Mouse (Mus musculus): ENCODE results near the gene Elfn1. TPM values are rescaled to one million over a fixed set of nuclear protein-coding genes. Genes with fewer than 3 reads are reported as not detected.
A peak's percentile ranks its signal among the peaks of the same experiment; 100 is the strongest.

The Elfn1 gene
- total and polyA plus RNA-seq, 3 experiments = 0.05 TPM; not detected in 2

DNA sequence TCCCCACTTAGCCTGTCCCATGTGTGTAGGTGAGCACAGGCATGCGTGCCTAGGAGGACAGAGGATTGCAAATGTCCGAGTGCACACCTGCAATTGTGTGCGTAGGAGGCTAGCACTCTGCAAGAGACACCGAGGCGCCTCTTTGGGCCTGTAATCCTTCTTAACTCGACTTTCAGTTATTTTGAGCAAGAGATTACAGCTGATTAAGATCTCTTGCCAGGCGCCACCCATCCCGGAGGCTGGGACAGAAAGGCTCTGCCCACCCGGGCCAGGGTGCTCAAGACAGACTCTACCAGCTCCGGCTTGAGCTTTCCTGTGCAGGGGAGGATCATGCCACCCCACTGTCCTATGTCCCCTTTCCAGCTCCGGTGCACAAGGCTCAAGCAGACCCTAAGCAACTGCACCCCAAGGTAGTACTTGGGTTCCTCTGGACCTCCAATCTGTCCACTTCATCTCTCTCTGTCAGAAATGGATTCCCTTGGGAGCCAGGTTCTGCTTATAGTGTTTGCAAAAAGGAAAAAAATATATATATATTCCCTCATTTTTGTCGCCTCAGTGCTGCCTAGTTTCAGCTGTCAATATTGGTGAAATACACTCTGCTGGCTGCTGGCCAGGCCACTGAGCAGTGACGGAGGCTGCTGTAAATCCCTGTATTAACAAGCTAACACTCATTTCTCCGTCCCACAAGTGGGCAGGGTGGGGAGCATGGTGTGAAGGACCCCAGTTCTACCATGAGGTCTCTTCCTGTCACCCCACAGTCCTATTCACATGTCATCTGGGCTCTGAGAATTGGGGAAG is 61.6 kb downstream of the Elfn1 start:
- no peaks in the 10 kb centered on the region for H3K36me3 ChIP-seq (replicated peaks)
- DNase-seq (ENCODE audit: low spot score) (no peak), ATAC-seq (ENCODE audit: extremely low read depth, insufficient number of reproducible peaks, low FRiP score, poor library complexity, severe bottlenecking) (no peak)
- no peak overlapping the region for H3K4me3 ChIP-seq (ENCODE audit: low read depth, low read length)
- no peaks in the 10 kb centered on the region for H3K9me3 ChIP-seq (replicated peaks)
- no peaks in the 10 kb centered on the region for H3K4me1 ChIP-seq (ENCODE audit: insufficient read depth, low read depth, low read length)
- TF ChIP-seq GATA2 (IDR thresholded peaks at IDR 0.05; ENCODE audit: borderline replicate concordance, low read depth, low read length) = no peak
- TF ChIP-seq TAL1 (conservative IDR thresholded peaks at IDR 0.05; ENCODE audit: low read depth, low read length) = no peak
- TF ChIP-seq GATA1 (IDR thresholded peaks at IDR 0.05; ENCODE audit: borderline replicate concordance, low read length) = no peak
- TF ChIP-seq CTCF (IDR thresholded peaks at IDR 0.05; ENCODE audit: low read depth, low read length) = no peak
- H3K27me3 ChIP-seq (ENCODE audit: insufficient read depth, low read length) = peaks cover 13% of the 10 kb centered on the region

DNA sequence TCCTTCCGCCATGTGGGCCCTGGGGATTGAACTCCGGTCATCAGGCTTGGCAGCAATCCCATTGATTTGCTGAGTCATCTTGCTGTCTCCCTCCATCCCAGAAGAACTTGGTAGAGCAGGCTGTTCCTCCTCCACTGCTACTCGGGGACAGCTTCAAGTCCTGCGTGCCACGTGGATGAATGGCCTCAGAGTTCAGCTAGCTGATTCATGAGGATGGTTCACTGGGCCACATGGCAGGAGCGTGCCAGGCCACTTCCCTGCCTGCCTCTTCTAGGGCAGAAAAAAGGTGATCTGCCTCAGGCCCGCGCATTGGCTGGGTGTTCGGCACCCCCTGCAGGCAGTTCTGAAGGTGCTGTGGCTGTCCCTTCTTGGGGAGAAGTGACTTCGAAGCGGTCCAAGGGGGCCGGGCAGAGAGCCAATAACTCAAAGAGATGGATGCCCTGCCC is 62.5 kb downstream of the Elfn1 start:
- Histone ChIP-seq H3K27me3 (ENCODE audit: insufficient read depth, low read length) (peaks cover 13% of the 10 kb centered on the region), H3K9me3 (replicated peaks) (no peaks in the 10 kb centered on the region), H3K36me3 (replicated peaks) (no peaks in the 10 kb centered on the region), H3K4me1 (ENCODE audit: insufficient read depth, low read depth, low read length) (no peaks in the 10 kb centered on the region), H3K4me3 (ENCODE audit: low read depth, low read length) (no peak overlapping the region)
- no peak for DNase-seq (ENCODE audit: low spot score)
- TF ChIP-seq TAL1 (conservative IDR thresholded peaks at IDR 0.05; ENCODE audit: low read depth, low read length) (no peak), CTCF (IDR thresholded peaks at IDR 0.05; ENCODE audit: low read depth, low read length) (no peak), POLR2AphosphoS5 (IDR thresholded peaks at IDR 0.05; ENCODE audit: insufficient replicate concordance, low read depth, low read length) (no peak), GATA2 (IDR thresholded peaks at IDR 0.05; ENCODE audit: borderline replicate concordance, low read depth, low read length) (no peak), GATA1 (IDR thresholded peaks at IDR 0.05; ENCODE audit: borderline replicate concordance, low read length) (no peak)
- ATAC-seq (ENCODE audit: extremely low read depth, insufficient number of reproducible peaks, low FRiP score, poor library complexity, severe bottlenecking) = no peak

- H3K4me3 ChIP-seq (ENCODE audit: low read depth, low read length) = no peak overlapping the region
- H3K36me3 ChIP-seq (replicated peaks) = no peaks in the 10 kb centered on the region
- H3K4me1 ChIP-seq (ENCODE audit: insufficient read depth, low read depth, low read length) = no peaks in the 10 kb centered on the region
- no peaks in the 10 kb centered on the region for H3K9me3 ChIP-seq (replicated peaks)
- TF ChIP-seq CTCF (IDR thresholded peaks at IDR 0.05; ENCODE audit: low read depth, low read length) = no peak
- no peak for TF ChIP-seq GATA2 (IDR thresholded peaks at IDR 0.05; ENCODE audit: borderline replicate concordance, low read depth, low read length)
- no peak for TF ChIP-seq TAL1 (conservative IDR thresholded peaks at IDR 0.05; ENCODE audit: low read depth, low read length)
- no peak for TF ChIP-seq POLR2AphosphoS5 (IDR thresholded peaks at IDR 0.05; ENCODE audit: insufficient replicate concordance, low read depth, low read length)
- TF ChIP-seq GATA1 (IDR thresholded peaks at IDR 0.05; ENCODE audit: borderline replicate concordance, low read length) = no peak
- no peaks in the 10 kb centered on the region; the same call in 1 of the 2 replicates for H3K27me3 ChIP-seq (ENCODE audit: insufficient read depth, low read length)
- no peak for DNase-seq (ENCODE audit: low spot score)
- ATAC-seq (ENCODE audit: extremely low read depth, insufficient number of reproducible peaks, low FRiP score, poor library complexity, severe bottlenecking) = no peak
Observed at GRCm38 (mm10) chr5:139976584-139976983, 68.8 kb downstream of the Elfn1 start.

GRCm38 (mm10) chr5:139977476-139977875 is 69.7 kb downstream of the Elfn1 start:
- H3K4me1 ChIP-seq (ENCODE audit: insufficient read depth, low read depth, low read length) = no peaks in the 10 kb centered on the region
- no peaks in the 10 kb centered on the region for H3K36me3 ChIP-seq (replicated peaks)
- ATAC-seq (ENCODE audit: extremely low read depth, insufficient number of reproducible peaks, low FRiP score, poor library complexity, severe bottlenecking) (no peak), DNase-seq (ENCODE audit: low spot score) (no peak)
- no peak overlapping the region for H3K4me3 ChIP-seq (ENCODE audit: low read depth, low read length)
- H3K9me3 ChIP-seq (replicated peaks) = no peaks in the 10 kb centered on the region
- TF ChIP-seq GATA1 (IDR thresholded peaks at IDR 0.05; ENCODE audit: borderline replicate concordance, low read length) = no peak
- no peaks in the 10 kb centered on the region; the same call in 1 of the 2 replicates for H3K27me3 ChIP-seq (ENCODE audit: insufficient read depth, low read length)

DNA sequence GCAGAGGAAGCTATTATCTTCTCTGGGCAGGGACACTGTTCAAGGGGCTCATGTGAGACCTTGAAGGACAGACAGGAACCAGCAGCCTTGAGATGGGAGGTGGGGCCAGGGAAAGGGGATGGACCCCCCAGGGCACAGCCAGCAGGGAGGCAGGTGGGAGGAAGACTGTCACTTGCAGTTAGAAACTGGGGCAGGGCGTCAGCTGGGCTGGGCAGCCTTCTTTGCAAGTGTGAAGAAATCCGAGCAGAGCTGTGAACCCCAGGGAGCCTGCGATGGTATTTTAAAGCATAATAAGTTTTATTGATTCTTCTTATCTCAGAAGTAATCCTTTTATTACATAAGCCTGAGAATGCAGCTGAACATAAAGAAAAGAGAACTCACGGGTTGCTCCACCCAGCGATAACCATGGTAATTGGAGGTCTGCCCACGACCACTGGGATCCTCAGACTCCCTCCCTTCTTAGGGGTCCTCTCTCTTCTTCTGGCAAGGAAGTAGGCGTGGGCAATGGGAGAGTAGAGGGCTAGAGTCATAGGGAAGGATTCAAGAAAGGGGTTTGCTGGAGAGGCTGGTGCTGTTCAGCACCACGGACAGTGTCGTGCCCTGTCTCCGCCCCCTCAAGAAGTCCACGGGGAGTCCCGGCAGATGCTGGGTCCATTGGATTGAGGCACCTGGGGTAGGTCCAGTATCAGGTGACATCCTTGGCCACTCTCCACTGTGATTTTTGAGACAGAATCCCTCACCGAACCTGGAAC is 71.0 kb downstream of the Elfn1 start:
- TF ChIP-seq GATA1 (IDR thresholded peaks at IDR 0.05; ENCODE audit: borderline replicate concordance, low read length) = no peak
- Histone ChIP-seq H3K36me3 (replicated peaks) (no peaks in the 10 kb centered on the region), H3K4me1 (ENCODE audit: insufficient read depth, low read depth, low read length) (no peaks in the 10 kb centered on the region), H3K4me3 (ENCODE audit: low read depth, low read length) (no peak overlapping the region), H3K27me3 (ENCODE audit: insufficient read depth, low read length) (no peaks in the 10 kb centered on the region), H3K9me3 (replicated peaks) (no peaks in the 10 kb centered on the region)
- ATAC-seq (ENCODE audit: extremely low read depth, insufficient number of reproducible peaks, low FRiP score, poor library complexity, severe bottlenecking) (no peak), DNase-seq (ENCODE audit: low spot score) (peak; percentile 32)

DNA sequence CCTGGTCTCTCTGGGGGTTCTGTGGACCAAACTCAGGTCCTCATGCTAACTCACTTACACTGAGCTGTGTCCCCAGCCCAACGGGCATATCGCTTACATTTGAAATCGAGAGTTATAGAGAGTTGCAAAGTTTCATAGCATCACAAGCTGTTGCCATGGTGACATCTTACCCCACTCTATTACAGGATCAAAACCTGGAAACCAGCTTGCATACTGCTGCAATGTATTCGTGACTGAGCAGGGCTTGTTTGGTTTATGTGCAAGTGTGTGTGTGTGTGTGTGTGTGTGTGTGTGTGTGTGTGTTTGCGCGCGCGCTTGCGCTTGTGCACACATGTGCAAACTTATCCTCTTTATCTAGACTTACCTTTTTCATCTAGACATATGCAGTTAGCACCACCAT is 71.6 kb downstream of the Elfn1 start:
- no peaks in the 10 kb centered on the region for H3K27me3 ChIP-seq (ENCODE audit: insufficient read depth, low read length)
- ATAC-seq (ENCODE audit: extremely low read depth, insufficient number of reproducible peaks, low FRiP score, poor library complexity, severe bottlenecking) (no peak), DNase-seq (ENCODE audit: low spot score) (no peak)
- no peaks in the 10 kb centered on the region for H3K9me3 ChIP-seq (replicated peaks)
- no peak overlapping the region for H3K4me3 ChIP-seq (ENCODE audit: low read depth, low read length)
- H3K4me1 ChIP-seq (ENCODE audit: insufficient read depth, low read depth, low read length) = no peaks in the 10 kb centered on the region
- no peaks in the 10 kb centered on the region for H3K36me3 ChIP-seq (replicated peaks)
- TF ChIP-seq POLR2AphosphoS5 (IDR thresholded peaks at IDR 0.05; ENCODE audit: insufficient replicate concordance, low read depth, low read length) = no peak
- TF ChIP-seq GATA1 (IDR thresholded peaks at IDR 0.05; ENCODE audit: borderline replicate concordance, low read length) = no peak
- no peak for TF ChIP-seq TAL1 (conservative IDR thresholded peaks at IDR 0.05; ENCODE audit: low read depth, low read length)
- no peak for TF ChIP-seq CTCF (IDR thresholded peaks at IDR 0.05; ENCODE audit: low read depth, low read length)
- TF ChIP-seq GATA2 (IDR thresholded peaks at IDR 0.05; ENCODE audit: borderline replicate concordance, low read depth, low read length) = no peak
